Mouse (Mus musculus) left cerebral cortex, postnatal 36 days (tissue): ENCODE data around the gene Fyco1. TPM values are rescaled to one million over a fixed set of nuclear protein-coding genes. Genes with fewer than 3 reads are reported as not detected.
"Not testable (repeated sequence)": the region's sequence is repeated elsewhere in the genome, so short reads cannot be mapped to it uniquely, and the experiment has no call there.

Source experiments
- DNase-seq, 2 experiments: peaks; one replicate each; pipeline ENCODE4 v3.0.0; 2021 to 2022; ENCODE audit warnings: low spot score in 2 of 2, mixed read lengths in 1 of 2
- intact Hi-C: fragments of 180-260 bp; cut with DNase I; formaldehyde crosslinking; loops from one replicate; pipeline ENCODE4 v1.15.1; 2025
- total RNA-seq, 2 experiments: library from RNA; stranded (reverse); gene quantifications; 2 replicates each; pipeline ENCODE4 v1.2.3; 2021

Gene Fyco1
- total RNA-seq, 2 experiments from 2014 or later = 21.7 to 35.5 TPM

DNA sequence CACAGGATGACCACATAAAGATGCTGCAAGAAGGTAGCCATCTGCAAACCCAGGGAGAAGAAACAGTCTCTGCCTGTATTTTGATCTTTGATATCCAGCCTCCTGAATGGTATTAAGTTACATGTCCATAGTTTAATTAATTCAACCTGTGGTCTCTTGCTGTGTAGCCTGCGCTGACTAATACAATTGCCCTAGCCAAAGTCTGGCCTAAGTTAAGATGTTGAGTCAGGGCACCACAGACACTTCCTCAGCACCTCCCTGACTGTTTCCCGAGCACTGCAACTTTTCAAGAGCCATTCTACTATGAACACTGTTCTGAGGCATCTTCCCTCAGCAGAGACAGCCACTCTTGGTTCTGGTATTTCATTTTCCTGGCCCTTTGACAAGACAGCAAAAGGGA, 33.1 kb downstream of the Fyco1 start:
- no peak for DNase-seq
- intact Hi-C loops = no loop called here

DNA sequence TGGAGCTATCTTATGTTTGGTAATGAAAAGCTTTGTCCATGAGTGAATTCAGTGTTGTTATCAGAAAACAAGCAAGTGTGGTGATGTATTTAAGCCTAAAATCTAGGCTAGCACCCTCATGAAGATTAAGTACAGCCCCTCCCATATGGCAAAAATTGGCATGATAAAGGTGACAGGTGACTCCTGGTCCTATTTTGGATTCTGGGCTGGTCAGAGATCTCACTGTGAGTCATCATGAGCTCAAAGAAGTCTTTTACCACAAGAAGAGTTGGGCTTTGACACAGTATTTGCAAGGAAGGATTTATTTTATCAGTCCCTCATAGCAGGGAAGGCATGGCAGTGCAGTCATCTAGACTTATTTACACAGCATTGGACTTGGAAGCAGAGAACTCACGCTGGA, 35.7 kb downstream of the Fyco1 start:
- DNase-seq = no peak
- intact Hi-C loops = no loop called here

DNA sequence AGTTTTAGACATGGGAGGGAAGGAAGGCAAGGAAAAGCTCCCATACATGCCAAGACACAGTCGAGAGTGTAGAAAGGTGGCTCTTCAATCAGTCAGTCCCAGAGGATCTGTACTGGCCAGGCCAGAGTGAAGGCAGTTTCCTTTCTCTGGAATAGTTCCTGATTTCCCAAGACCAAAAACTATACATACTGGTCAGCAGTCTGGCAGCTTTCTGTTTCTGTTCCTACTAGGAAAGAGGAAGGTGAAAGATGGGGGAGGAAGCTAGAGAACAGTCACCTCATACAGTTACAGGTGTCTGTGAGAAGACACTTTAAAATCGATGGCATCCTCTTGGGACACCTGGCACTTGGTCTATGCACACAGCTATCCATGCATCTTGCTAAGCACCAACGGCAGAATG, 36.3 kb downstream of the Fyco1 start:
- intact Hi-C loops = no loop called here
- DNase-seq = no peak

DNA sequence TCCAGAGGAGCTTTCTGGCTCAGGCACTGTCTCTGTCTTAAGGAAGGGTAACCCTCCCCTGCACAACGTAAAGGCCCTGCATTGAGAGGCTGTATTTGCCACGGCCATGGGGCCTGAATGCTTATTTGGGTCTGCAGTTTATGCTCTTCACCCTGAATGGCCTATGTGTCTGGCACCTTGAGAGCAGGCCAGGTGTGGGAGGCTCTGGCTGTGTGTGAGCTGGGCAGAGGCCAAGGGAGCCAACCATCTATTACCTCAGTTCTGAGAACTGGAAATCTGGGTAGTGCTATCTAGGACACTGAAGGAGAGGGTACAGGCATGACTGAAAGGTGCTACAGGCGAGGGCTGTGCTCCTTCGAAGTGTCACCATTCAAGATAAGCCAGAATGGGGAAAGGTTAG, 36.9 kb downstream of the Fyco1 start:
- DNase-seq = no peak
- intact Hi-C loops = no loop called here

DNA sequence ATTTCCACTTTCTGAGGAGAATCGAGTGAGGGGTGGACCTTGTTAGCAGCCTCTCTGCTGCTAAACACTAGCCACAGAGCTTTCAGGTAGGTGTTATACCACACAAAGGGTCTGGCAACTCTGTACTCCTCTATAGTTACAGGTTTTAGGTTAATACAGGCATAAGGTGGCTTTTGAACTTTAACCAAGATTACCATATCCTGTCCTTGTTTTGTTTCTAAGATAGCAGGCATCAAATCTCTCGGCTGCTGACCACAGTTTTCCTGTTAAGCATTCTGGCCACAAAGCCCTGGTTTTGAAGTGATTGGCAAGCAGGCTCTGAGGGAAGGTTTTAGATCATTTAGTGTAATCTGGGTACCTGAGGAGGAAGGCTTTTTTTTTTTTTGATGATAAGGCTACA, 37.4 kb downstream of the Fyco1 start:
- intact Hi-C loops = no loop called here
- no peak for DNase-seq

DNA sequence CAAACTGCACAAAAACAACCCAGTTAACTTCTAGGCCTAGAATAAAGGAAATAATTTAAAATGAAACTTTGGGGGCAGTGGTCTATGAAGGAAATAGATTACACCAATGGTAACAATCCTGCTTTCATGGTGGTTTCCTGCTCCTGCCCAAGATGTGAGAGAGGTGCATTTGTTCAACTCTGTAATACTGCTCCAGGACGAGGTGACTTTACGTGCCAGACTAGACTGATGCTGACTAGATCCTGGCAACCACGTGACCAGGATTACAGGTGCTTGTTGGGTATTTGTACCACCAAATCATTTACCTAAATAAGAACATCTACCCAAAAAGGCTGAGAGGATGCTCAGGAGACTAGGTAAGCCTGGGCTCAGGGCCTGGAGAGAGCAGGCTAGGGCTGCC, 39.9 kb downstream of the Fyco1 start:
- intact Hi-C loops = no loop called here

DNA sequence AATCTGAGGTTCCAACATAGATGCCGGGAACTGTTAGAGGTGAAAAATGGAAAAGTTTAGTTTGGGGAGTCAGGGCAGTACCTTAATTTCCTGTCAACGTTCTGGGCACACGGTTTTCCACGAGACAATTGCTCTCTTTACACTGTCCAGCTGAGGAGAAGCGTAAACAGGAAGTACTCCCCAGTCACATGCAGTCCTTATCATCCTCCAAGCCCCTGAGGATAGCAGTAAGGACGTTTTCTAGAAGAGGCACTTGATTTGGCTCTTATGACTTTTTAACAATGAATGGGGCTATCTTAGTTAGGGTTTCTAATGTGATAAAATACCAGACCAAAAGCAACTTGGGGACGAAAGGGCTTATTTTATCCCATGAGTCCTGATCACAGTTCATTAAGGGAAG, 43.1 kb downstream of the Fyco1 start:
- intact Hi-C loops = no loop called here

More for the DNA sequence above, 39.9 kb downstream of the Fyco1 start:
- DNase-seq = no peak

DNA sequence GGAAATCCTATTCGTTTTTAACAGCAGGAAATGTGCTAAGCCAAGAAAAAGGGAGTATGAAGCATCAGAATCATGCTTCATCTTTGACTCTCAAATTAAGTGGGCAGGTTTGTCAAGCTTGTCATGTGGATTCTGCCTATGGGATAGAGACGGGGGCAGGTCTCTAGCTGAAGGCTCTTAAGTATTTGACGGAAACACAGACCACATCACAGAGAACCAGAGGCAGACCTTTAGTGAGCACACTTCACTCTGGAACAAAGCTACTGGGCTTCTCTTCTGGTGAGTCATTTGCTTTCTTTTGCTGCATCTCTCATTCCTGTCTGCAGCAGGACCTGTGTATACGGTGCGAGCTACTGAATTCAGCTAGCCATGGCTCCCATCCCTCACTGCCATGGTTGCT, 45.4 kb downstream of the Fyco1 start, which contains the start of gene Cxcr6:
Gene Cxcr6, plus strand, starts transcription at position 209 of the 400 bp plus-strand sequence.
- no peak for DNase-seq
- intact Hi-C loops = no loop called here

More for the DNA sequence above, 43.1 kb downstream of the Fyco1 start:
- no peak for DNase-seq

DNA sequence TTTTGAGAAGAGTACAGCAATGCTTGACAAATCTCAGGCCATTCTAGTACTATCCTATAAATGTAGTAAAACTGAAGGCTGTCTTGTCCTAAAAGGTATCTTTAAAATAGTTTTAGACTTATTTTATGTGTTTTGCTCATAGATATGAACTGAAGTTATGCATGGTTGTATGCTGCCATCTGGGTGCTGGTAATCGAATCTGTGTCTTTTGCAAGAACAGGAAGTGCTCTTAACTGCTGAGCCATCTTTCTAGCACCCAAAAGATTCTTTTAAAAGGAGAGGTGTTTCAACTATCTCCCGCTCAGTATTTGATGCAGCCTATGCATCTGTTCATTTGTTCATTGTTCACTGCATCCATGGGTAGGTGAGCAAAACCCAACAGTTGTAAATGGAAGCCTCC, 46.5 kb downstream of the Fyco1 start:
- intact Hi-C loops = no loop called here
- no peak for DNase-seq

DNA sequence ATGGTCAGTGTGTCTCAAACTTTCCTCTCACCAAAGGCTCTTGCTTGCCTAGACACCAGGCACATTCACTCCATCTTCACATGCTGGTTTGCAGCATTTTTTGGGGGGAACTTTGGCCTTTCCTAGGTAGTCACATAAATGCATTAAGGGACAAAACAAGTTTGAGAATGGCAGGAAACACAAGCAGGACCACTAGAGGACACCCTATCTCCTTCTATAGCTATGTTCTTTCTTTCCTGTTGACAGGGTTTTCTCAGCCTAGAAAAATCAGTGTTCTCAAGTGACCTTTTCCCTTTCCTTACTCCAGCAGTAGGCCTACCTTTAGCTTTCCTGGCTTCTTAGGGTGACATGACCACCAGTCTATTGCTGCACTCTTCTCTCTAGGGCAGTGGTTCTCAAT, 48.8 kb downstream of the Fyco1 start:
- intact Hi-C loops = no loop called here
- no peak for DNase-seq

DNA sequence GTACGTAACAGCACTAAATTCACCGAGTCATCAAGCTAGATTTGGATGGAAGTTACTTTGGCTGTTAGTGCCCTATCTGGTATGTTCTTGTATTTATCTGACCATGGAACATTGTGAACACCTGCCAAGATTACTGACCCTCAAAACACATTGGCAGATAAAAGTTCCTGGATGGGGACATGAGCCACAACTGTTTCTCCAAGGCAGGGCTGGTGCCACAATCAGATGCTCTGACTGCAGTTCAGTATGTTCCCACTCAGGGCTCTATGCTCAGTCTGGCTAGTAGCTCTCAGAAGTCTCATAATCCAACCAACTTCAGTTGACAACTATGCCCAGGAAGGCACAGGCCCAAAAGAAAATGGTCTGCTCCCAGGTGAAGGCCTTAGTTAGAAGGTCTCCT, 49.3 kb downstream of the Fyco1 start:
- intact Hi-C loops = no loop called here
- DNase-seq = no peak

DNA sequence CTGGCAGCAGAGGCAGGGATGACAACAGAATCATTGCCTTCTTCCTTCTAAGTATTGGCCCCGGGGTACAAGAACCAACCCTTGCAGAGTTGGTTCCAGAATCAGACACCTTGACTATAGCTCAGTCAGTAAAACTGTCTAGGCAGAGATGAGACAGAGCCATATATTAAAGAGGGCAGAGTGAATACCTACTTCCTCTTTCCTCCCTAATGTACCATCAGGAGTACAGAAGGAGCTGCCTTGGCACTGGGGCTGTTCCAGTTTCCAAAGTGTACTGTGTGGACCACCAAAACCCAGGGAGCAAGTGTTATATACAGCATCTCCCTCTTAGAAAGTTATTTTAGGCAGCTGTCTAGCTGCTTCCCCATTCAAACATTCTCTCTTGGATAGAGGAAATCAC, 50.2 kb downstream of the Fyco1 start:
- intact Hi-C loops = no loop called here
- no peak for DNase-seq

DNA sequence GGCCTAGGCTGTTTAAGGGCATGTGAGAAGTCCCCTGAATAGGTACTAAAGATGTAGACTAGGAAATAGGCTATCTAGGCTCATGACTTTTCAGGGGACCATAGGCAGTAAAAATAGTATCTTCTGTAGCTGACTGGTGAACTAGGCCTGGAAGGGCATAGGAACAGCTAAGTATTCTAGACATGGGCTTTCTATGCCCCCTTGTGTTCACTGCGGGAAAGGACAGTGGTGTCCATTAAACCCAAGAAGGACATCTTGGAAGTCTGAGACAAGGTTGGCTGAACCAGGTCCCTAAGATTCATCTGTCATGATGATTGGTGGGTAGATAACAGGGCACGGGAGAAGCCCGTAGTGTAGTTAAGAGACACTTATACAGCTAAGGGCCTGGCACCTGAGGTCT, 55.5 kb downstream of the Fyco1 start:
- intact Hi-C loops = loop anchor here (5.0 kb wide), 1 partner anchor 159 kb away; no protein-coding TSS in a partner anchor
- peak; percentile 11 to 25 for DNase-seq

DNA sequence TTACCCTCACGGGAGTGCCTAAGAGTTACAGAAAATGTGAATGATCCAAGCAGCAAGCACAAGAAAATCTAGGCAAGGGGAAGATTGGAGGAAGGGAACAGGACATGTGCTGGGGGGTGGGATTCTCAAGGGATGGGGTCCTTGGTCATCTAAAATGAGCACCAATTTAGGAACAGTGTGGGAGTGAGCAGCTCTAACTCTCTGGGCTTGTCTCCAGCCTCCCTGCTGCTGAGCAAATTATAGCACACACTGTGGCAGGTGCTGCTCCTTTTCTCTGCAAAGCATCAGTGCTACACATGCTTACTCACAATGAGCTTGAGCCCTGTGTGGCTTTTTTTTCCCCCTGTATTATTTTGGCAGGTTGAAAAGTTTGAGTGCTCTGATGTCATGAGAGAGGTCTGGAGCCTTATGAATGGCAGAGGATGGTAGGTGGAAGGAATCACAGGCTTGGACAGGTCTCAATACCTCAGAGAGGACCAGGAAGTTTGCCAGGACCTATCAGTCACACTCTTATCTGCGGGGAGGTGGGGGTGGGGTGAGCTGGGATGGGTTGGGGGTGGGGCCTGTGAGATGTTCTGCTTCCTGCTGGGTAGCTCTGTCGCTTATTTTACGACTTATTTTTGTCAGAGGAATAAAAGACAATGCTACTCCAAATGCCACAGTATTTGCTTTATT, 62.7 kb downstream of the Fyco1 start:
- peak; percentile 12 to 20 for DNase-seq
- intact Hi-C loops = no loop called here

DNA sequence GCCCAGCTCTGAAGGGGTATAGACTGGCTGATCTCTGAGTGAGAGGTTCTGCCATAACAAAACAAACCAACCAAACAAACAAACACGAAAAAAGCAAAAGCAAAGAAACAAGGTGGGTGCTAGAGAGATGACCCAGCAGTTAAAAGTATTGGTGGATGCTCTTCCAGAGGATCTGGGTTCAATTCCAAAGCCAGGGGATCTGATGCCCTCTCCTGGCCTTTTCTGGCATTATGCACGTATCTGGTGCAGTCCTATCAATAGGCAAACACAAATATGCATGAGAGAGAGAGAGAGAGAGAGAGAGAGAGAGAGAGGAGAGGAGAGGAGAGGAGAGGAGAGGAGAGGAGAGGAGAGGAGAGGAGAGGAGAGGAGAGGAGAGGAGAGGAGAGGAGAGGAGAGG, 78.4 kb downstream of the Fyco1 start:
- DNase-seq, intact Hi-C loops: not testable (repeated sequence)

DNA sequence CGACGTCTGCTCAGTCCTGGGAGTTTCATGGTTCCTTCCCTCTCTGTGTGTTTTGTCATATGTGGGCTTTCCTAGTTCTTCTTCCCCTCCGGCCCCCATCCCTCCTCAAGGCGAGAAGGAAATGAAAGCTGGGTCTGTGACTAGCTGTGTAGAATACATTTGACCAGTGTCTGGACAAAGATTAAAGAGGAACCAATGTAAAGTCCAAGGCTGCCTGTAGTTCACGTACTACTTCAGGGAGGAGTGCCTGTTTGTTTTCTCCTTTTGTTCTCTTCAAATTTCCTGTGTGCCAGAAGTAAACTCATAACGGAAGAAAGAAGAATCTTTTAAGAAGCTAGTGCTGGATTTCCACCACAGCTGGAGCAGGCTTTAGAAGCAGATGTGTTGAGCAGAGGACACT, 82.2 kb downstream of the Fyco1 start:
- DNase-seq = no peak
- intact Hi-C loops = no loop called here

DNA sequence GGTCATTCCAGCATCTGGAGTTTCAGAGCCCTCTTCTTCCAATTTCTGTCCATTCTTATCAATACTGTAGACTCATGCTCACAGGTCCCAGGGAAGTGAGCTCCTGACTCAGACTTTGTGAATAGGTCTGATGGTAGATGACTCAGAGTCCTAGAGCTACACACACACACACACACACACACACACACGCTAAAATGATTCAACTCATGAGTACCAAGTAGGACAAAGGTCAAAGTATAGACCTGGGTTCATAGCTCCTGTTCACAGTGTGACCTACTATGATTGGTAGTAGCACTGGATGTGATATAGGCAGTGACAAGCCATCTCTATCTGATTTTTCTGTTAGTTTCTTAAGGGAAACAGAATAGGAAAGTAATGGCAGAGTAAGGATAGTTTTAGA, 83.3 kb downstream of the Fyco1 start:
- intact Hi-C loops = no loop called here
- no peak for DNase-seq

DNA sequence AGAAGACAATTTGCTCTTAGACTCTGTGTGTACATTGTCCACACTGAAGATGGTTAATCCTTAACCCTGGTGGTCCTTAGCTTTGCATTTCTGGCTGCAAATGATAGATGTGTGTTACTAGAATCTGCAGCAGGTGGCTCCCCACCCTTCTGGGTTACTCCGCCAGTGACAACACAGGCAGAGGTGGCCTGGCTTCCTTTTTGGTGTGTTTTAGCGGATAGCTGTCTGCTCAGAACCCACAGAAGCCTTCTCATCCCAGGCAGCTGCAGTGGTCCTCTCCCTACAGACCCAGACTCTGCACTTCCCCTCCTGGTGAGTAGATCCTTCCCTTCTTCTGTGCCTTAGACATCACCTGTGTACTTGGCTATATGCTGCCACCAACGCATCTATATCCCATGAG, 84.7 kb downstream of the Fyco1 start:
- DNase-seq = no peak
- intact Hi-C loops = no loop called here

DNA sequence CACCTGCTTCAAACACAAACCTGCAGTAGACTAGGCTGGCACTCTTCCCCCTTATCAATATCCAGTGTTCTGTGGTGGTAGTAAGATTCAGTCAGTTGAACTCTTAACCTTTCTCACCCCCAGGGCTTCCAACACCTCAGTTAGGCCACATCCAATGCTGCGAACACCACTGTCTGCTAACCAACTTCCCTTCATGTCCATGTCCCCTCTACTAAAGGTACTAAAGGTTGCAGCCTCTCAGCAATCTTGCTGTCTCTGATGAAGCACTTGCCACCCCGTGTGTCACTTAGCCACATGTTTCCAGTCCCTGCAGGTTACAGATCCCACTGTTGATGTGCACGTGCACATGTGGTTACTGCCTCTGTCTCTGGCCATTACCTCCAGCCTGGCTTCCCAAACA, 87.9 kb downstream of the Fyco1 start:
- DNase-seq = no peak
- intact Hi-C loops = no loop called here

DNA sequence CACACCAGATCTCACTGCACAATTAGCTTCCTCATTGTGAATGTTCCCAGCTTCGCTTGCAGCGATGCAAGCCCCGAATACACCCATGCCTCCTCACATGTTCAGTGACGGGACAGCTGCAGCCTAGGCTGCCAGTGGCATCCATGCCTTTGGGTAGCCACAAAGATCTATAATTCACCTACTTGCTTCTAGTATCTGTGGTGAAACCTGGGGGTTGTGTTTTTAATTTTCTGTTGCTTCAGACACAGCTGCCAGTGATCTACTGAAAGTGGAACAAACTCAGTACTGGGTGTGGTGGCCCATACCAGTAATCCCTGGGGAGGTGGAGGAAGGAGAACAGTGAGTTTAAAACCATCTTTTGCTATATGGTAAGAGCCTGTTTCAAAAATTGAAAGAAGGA, 88.8 kb downstream of the Fyco1 start:
- no peak for DNase-seq
- intact Hi-C loops = no loop called here

DNA sequence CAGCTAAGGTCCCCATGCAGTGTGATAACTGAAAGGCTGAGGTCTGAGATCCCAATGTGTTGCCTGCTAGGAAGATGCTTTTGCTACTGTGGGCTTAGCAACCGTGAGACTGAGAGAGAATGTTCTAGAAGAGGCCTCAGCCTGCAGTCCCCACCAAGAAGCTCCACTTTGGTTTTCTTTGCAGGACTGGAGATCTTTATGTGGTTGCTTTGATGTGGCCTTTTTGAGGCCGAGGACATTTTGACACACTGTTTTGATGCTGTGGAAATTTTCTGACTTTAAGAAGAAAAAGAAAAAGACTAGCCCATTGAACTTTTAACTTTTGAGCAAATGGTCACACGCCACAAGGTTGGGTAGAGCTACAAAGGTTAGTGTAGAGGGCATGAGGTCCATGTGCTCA, 90.9 kb downstream of the Fyco1 start:
- intact Hi-C loops = no loop called here
- DNase-seq = no peak

DNA sequence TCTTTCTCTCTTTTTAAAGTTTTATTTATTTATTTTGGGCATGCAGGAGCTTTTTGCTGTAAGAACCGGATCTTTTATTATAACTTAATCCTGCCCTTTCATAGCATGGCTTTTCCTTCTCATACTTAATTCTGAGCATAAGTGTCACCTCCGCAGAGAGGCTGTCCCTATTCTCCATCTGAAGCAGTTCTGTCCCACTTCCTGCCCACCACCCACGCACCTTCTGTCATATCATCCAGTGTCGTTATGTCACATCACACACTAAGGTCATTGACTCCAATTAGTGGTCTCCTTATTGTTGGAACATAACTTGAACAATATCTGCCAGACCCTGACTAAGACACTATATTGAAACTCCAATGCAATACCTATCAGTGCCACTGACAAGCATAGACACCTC, 93.1 kb downstream of the Fyco1 start:
- intact Hi-C loops = no loop called here
- no peak for DNase-seq
